Mouse (Mus musculus) cortical plate, adult 2 months (tissue): ENCODE data around the gene Pank1. TPM values are rescaled to one million over a fixed set of nuclear protein-coding genes. Genes with fewer than 3 reads are reported as not detected.
A peak's percentile ranks its signal among the peaks of the same experiment; 100 is the strongest.

Source experiments
- H3K27ac ChIP-seq: fragments of 200-500 bp; 2 replicates; pipeline ENCODE4 v1.5.1; 2012; ENCODE audit warnings: low read length, control low read depth, inconsistent platforms; ENCODE audit not compliant: insufficient read depth
- H3K4me1 ChIP-seq: fragments of 200-500 bp; 2 replicates; pipeline ENCODE4 v1.6.1; 2011; ENCODE audit warnings: low read length; ENCODE audit not compliant: control insufficient read depth, insufficient read depth
- H3K4me3 ChIP-seq: fragments of 200-500 bp; 2 replicates; pipeline ENCODE4 v1.5.1; 2011; ENCODE audit warnings: mild to moderate bottlenecking, low read length, control low read depth; ENCODE audit not compliant: insufficient read depth
- CTCF ChIP-seq: fragments of 200-500 bp; IDR thresholded peaks from 2 replicates; pipeline ENCODE4 v1.5.1; 2011; ENCODE audit warnings: mild to moderate bottlenecking, control low read depth, low read length; ENCODE audit not compliant: insufficient read depth; ENCODE audit errors: extremely low read depth
- POLR2A ChIP-seq: fragments of 200-500 bp; IDR thresholded peaks from 2 replicates; pipeline ENCODE4 v1.6.1; 2011; ENCODE audit warnings: mild to moderate bottlenecking, low read length, control low read depth; ENCODE audit not compliant: insufficient read depth; ENCODE audit errors: extremely low read depth
- polyA plus RNA-seq: library from polyadenylated mRNA; depleted of rRNA; stranded (reverse); fragments of >200 nt; gene quantifications from 2 replicates; pipeline ENCODE4 v1.2.3, GENCODE M21; 2012

The Pank1 gene
- polyA plus RNA-seq, 1 experiment: 6.8 TPM

DNA sequence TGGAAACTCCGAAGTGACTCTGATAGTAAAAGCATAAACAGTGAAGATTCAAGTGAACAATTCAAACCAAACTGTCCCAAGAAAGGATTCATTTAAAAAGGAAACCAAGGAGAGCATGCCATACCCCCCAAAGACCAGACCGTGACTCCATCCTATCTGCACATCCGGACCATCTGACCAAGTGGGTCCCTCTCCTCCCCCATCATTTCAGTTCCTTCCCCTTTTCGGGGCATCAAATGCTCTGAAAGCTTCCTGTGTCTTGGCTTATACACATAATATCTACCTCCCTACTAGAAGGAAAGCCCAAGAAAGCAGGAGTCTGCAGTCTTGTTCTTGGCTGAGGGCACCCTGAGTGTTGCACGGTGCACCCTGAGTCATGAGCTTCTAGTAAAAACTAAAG is 72.1 kb downstream of the Pank1 start:
- Histone ChIP-seq H3K4me3 (no peak overlapping the region), H3K4me1 (no peaks in the 10 kb centered on the region), H3K27ac (no peak overlapping the region)
- TF ChIP-seq CTCF (no peak), POLR2A (no peak)

- Histone ChIP-seq H3K4me1 (no peaks in the 10 kb centered on the region), H3K27ac (no peak overlapping the region), H3K4me3 (no peak overlapping the region)
- TF ChIP-seq POLR2A (no peak), CTCF (no peak)
Observed at GRCm38 (mm10) chr19:34805071-34805470, 74.2 kb downstream of the Pank1 start.

- H3K27ac ChIP-seq: no peak overlapping the region
- no peak overlapping the region for H3K4me3 ChIP-seq
- TF ChIP-seq POLR2A: no peak
- H3K4me1 ChIP-seq: no peaks in the 10 kb centered on the region
Observed at GRCm38 (mm10) chr19:34804531-34804930, 74.7 kb downstream of the Pank1 start.

- Histone ChIP-seq H3K4me1 (no peaks in the 10 kb centered on the region), H3K4me3 (no peak overlapping the region), H3K27ac (no peak overlapping the region)
- TF ChIP-seq CTCF: no peak
- TF ChIP-seq POLR2A: no peak
Observed at GRCm38 (mm10) chr19:34803396-34803795, 75.9 kb downstream of the Pank1 start.

DNA sequence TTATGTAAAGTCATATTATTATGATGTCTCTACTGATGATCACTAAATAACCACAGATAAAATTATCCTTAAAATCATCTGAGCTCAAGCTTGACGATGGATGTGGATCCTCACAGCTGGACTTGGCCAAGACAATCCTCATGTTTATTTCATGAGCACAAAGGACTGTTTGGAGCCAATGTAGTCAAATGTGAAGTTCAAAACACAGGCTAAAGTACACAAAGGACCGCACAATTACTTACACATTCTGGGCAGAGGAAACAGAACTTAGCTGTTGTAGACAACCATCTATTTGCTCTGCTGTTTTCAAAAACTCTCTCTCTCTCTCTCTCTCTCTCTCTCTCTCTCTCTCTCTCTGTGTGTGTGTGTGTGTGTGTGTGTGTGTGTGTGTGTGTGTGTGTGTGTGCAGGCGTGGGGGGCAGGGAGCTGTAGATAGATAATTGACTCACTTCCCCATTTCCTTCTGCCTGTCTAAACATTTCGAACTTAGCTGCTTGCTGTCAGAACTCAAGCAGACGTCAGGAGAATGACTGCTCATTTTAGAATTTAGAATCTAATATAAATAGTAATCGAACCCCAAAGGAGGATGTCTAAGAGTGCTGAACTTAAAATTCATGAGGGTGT is 79.5 kb downstream of the Pank1 start:
- Histone ChIP-seq H3K27ac (no peak overlapping the region), H3K4me1 (no peaks in the 10 kb centered on the region), H3K4me3 (no peak overlapping the region)
- TF ChIP-seq POLR2A (no peak), CTCF (no peak)

GRCm38 (mm10) chr19:34796396-34796795 is 82.9 kb downstream of the Pank1 start:
- Histone ChIP-seq H3K27ac (no peak overlapping the region), H3K4me1 (no peaks in the 10 kb centered on the region), H3K4me3 (no peak overlapping the region)
- TF ChIP-seq POLR2A (no peak), CTCF (no peak)

DNA sequence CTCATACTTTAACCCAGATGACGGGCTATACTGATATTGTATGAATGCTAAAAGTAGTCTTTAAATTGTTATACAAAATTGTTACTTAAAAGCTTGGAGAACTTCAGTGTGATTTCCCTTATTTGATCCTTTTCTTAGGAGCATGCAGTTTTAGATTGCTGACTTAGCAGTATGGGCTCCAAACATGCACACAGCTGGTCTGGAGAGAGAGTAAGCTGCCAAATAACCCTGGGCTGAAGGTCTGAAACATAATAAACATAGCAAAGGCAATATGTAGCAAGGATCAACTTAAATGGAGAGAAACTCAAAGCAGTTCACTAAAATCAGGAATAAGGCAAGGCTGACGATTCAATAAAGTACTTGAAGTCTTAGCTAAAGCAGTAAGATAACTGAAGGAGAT is 96.8 kb downstream of the Pank1 start:
- TF ChIP-seq POLR2A: no peak
- no peak for TF ChIP-seq CTCF
- no peaks in the 10 kb centered on the region for H3K4me1 ChIP-seq
- no peak overlapping the region for H3K4me3 ChIP-seq
- no peak overlapping the region for H3K27ac ChIP-seq

DNA sequence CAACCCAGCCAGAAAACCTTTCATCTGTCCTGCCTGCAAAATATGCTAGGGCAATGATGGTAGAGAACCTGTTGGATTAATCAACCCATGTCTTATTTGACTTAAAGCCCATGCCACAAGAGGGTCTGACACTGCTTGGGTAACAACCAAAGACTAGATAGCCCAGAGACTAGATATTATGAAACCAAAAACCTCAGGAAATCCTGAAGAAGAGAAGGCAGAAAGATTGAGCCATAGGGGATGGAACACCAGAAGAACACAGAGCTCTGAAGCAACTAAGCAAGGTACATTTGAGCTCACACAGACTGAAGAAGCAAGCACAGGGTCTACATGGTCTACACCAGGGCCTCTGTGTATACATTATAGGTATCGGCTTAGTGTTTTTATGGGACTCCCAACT is 100.3 kb downstream of the Pank1 start:
- TF ChIP-seq POLR2A: no peak
- no peak for TF ChIP-seq CTCF
- H3K4me1 ChIP-seq: no peaks in the 10 kb centered on the region
- no peak overlapping the region for H3K4me3 ChIP-seq
- H3K27ac ChIP-seq: no peak overlapping the region

GRCm38 (mm10) chr19:34778098-34778497 is 101.2 kb downstream of the Pank1 start:
- no peaks in the 10 kb centered on the region for H3K4me1 ChIP-seq
- H3K4me3 ChIP-seq: no peak overlapping the region
- H3K27ac ChIP-seq: no peak overlapping the region
- no peak for TF ChIP-seq POLR2A
- TF ChIP-seq CTCF: no peak

DNA sequence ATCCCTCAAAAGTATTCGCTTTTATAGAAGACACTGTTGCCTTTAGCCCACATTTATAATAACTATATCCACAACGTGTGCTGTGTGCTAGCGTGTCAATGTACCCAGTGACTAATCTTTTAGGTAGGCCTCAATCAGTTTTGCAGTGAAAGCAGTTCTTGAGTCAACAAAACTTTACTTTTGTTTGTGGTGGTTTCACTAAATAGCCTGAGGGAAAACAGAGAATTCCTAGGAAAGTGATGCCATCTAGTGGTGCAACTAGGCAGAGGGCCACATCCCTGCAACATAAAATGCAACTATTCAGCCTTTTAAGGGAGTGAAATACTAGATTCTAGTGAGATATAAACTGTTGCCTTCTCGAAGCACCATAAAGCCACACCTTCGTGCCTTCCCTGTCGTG is 106.5 kb downstream of the Pank1 start:
- H3K4me3 ChIP-seq: no peak overlapping the region
- TF ChIP-seq POLR2A (no peak), CTCF (peak; percentile 65)
- H3K4me1 ChIP-seq: no peaks in the 10 kb centered on the region
- no peak overlapping the region for H3K27ac ChIP-seq

- TF ChIP-seq POLR2A (no peak), CTCF (no peak)
- no peak overlapping the region for H3K4me3 ChIP-seq
- no peak overlapping the region for H3K27ac ChIP-seq
- H3K4me1 ChIP-seq: no peaks in the 10 kb centered on the region
Observed at GRCm38 (mm10) chr19:34770764-34771163, 108.5 kb downstream of the Pank1 start.
